Mouse (Mus musculus) ES-E14 (cell line): ENCODE data around the gene Aak1. TPM values are rescaled to one million over a fixed set of nuclear protein-coding genes. Genes with fewer than 3 reads are reported as not detected.

Experiments used
- DNase-seq: peaks from one replicate; pipeline ENCODE4 v3.0.0-alpha.2; 2013; ENCODE audit warnings: low read depth, low spot score
- H3K27ac ChIP-seq: 2 replicates; pipeline ENCODE4 v1.5.1; 2012; ENCODE audit warnings: low read depth, mild to moderate bottlenecking, low read length, moderate library complexity, mixed read lengths; ENCODE audit not compliant: poor library complexity, insufficient read depth, severe bottlenecking
- H3K36me3 ChIP-seq: 2 replicates; pipeline ENCODE4 v1.6.1; 2012; ENCODE audit warnings: mild to moderate bottlenecking, low read length, moderate library complexity, mixed read lengths; ENCODE audit not compliant: control insufficient read depth, poor library complexity, insufficient read depth, severe bottlenecking
- H3K4me1 ChIP-seq, 2 experiments: fragments of 150-350 bp in 1 of 2; sonication (generic) in 1 of 2; 2 replicates each; pipeline ENCODE4 v1.6.1; 2012; ENCODE audit warnings: low read length in 2 of 2, mild to moderate bottlenecking in 1 of 2, mixed read lengths in 1 of 2; ENCODE audit not compliant: control insufficient read depth in 2 of 2, insufficient read depth in 2 of 2, poor library complexity in 1 of 2
- H3K4me3 ChIP-seq, 2 experiments: fragments of 150-350 bp in 1 of 2; sonication (generic) in 1 of 2; 2 replicates each; pipeline ENCODE4 v1.5.1; 2012; ENCODE audit warnings: low read length in 2 of 2, low read depth in 1 of 2, mild to moderate bottlenecking in 1 of 2, mixed read lengths in 1 of 2; ENCODE audit not compliant: insufficient read depth in 1 of 2, poor library complexity in 1 of 2, severe bottlenecking in 1 of 2
- H3K9ac ChIP-seq: 2 replicates; pipeline ENCODE4 v1.6.1; 2012; ENCODE audit warnings: low read depth, mild to moderate bottlenecking, low read length, mixed read lengths; ENCODE audit not compliant: poor library complexity, insufficient read depth, severe bottlenecking
- H3K9me3 ChIP-seq: fragments of 150-350 bp; sonication (generic); 2 replicates; pipeline ENCODE4 v1.6.1; 2012; ENCODE audit warnings: low read depth, mild to moderate bottlenecking, low read length; ENCODE audit not compliant: control insufficient read depth, insufficient read depth
- CHD2 ChIP-seq: IDR thresholded peaks from 2 replicates; pipeline ENCODE4 v1.6.1; 2014; ENCODE audit warnings: mild to moderate bottlenecking, low read depth, low read length, inconsistent platforms
- HCFC1 ChIP-seq: IDR thresholded peaks from 2 replicates; pipeline ENCODE4 v1.6.1; 2012; ENCODE audit warnings: low read length, inconsistent platforms, borderline replicate concordance; ENCODE audit not compliant: insufficient read depth
- MAFK ChIP-seq: IDR thresholded peaks from 2 replicates; pipeline ENCODE4 v1.6.1; 2014; ENCODE audit warnings: mild to moderate bottlenecking, low read depth, low read length, inconsistent platforms; ENCODE audit not compliant: insufficient read depth
- ZC3H11A ChIP-seq: IDR thresholded peaks from 2 replicates; pipeline ENCODE4 v1.6.1; 2012; ENCODE audit warnings: low read depth, mild to moderate bottlenecking, inconsistent platforms, low read length, borderline replicate concordance
- ZNF384 ChIP-seq: IDR thresholded peaks from 2 replicates; pipeline ENCODE4 v1.6.1; 2012; ENCODE audit warnings: low read depth, low read length, inconsistent platforms
- in situ Hi-C, 2 experiments: fragments of 600-800 bp; cut with MboI; formaldehyde crosslinking; loops; one replicate each; pipeline ENCODE4 v1.15.1; 2025; ENCODE audit warnings: low sequenced_read_pairs in 2 of 2, inconsistent platforms in 1 of 2; ENCODE audit not compliant: unreplicated experiment in 2 of 2
- total RNA-seq: library from RNA; depleted of rRNA; stranded (reverse); fragments of 300-350 nt; gene quantifications from 2 replicates; pipeline ENCODE4 v1.2.3, GENCODE M21; 2012

Gene Aak1
- total RNA-seq, 1 experiment, result 20.0 TPM

GRCm38 (mm10) chr6:86853928-86854327 is 4.6 kb downstream of the Aak1 start:
- Histone ChIP-seq H3K27ac (no peak overlapping the region), H3K4me1 (peaks cover 0 to 3% of the 10 kb centered on the region in 2 experiments; a peak in 1 of 4 replicates), H3K4me3 (no peak overlapping the region), H3K36me3 (no peaks in the 10 kb centered on the region), H3K9me3 (no peaks in the 10 kb centered on the region), H3K9ac (no peak overlapping the region)
- DNase-seq, result no peak
- no peak for TF ChIP-seq MAFK
- no peak for TF ChIP-seq HCFC1
- TF ChIP-seq ZC3H11A, result no peak
- no peak for TF ChIP-seq ZNF384
- TF ChIP-seq CHD2, result no peak
- in situ Hi-C loops, result no loop called here

- Histone ChIP-seq H3K4me3 (no peak overlapping the region), H3K36me3 (no peaks in the 10 kb centered on the region), H3K9ac (no peak overlapping the region), H3K9me3 (no peaks in the 10 kb centered on the region), H3K4me1 (peaks cover 0 to 3% of the 10 kb centered on the region in 2 experiments; a peak in 1 of 4 replicates), H3K27ac (no peak overlapping the region)
- TF ChIP-seq HCFC1, result no peak
- TF ChIP-seq ZC3H11A, result no peak
- no peak for TF ChIP-seq MAFK
- TF ChIP-seq ZNF384, result no peak
- TF ChIP-seq CHD2, result no peak
- in situ Hi-C loops, result no loop called here
- DNase-seq, result no peak
These were observed 5.6 kb downstream of the Aak1 start for GRCm38 (mm10) chr6:86854941-86855340.

GRCm38 (mm10) chr6:86858606-86859005 is 9.3 kb downstream of the Aak1 start:
- no peak for DNase-seq
- Histone ChIP-seq H3K9ac (no peak overlapping the region), H3K4me3 (no peak overlapping the region), H3K4me1 (no peaks in the 10 kb centered on the region), H3K36me3 (no peaks in the 10 kb centered on the region), H3K9me3 (no peaks in the 10 kb centered on the region), H3K27ac (no peak overlapping the region)
- in situ Hi-C loops, result no loop called here
- TF ChIP-seq CHD2 (no peak), ZC3H11A (no peak), MAFK (no peak), HCFC1 (no peak), ZNF384 (no peak)

GRCm38 (mm10) chr6:86860732-86861463 is 11.6 kb downstream of the Aak1 start:
- Histone ChIP-seq H3K9ac (no peak overlapping the region), H3K4me1 (no peaks in the 10 kb centered on the region), H3K4me3 (no peak overlapping the region), H3K9me3 (no peaks in the 10 kb centered on the region), H3K36me3 (peaks cover under 1% of the 10 kb centered on the region; the same call in 1 of the 2 replicates), H3K27ac (no peak overlapping the region)
- no peak for DNase-seq
- in situ Hi-C loops, result no loop called here
- TF ChIP-seq CHD2 (no peak), MAFK (peak; percentile 94)

GRCm38 (mm10) chr6:86864358-86864757 is 15.0 kb downstream of the Aak1 start:
- in situ Hi-C loops, result no loop called here
- Histone ChIP-seq H3K36me3 (peaks cover 2% of the 10 kb centered on the region; the same call in 1 of the 2 replicates), H3K9me3 (no peaks in the 10 kb centered on the region), H3K9ac (no peak overlapping the region), H3K4me3 (no peak overlapping the region), H3K4me1 (no peaks in the 10 kb centered on the region), H3K27ac (no peak overlapping the region)
- TF ChIP-seq HCFC1 (no peak), CHD2 (no peak), ZC3H11A (no peak), ZNF384 (no peak), MAFK (no peak)
- no peak for DNase-seq
